Mouse (Mus musculus) adrenal gland, postnatal 36 days (tissue): ENCODE measurements around the gene Sh3pxd2b. TPM values are rescaled to one million over a fixed set of nuclear protein-coding genes. Genes with fewer than 3 reads are reported as not detected.
A peak's percentile ranks its signal among the peaks of the same experiment; 100 is the strongest.

Experiments
- DNase-seq, 2 experiments: peaks; one replicate each; pipeline ENCODE4 v3.0.0; 2021; ENCODE audit warnings: mixed read lengths in 1 of 2
- total RNA-seq, 2 experiments: library from RNA; stranded (reverse); gene quantifications; 2 replicates each; pipeline ENCODE4 v1.2.3; 2021

Sh3pxd2b gene
- total RNA-seq, 2 experiments from 2014 or later: 5.7 to 10.7 TPM

DNA sequence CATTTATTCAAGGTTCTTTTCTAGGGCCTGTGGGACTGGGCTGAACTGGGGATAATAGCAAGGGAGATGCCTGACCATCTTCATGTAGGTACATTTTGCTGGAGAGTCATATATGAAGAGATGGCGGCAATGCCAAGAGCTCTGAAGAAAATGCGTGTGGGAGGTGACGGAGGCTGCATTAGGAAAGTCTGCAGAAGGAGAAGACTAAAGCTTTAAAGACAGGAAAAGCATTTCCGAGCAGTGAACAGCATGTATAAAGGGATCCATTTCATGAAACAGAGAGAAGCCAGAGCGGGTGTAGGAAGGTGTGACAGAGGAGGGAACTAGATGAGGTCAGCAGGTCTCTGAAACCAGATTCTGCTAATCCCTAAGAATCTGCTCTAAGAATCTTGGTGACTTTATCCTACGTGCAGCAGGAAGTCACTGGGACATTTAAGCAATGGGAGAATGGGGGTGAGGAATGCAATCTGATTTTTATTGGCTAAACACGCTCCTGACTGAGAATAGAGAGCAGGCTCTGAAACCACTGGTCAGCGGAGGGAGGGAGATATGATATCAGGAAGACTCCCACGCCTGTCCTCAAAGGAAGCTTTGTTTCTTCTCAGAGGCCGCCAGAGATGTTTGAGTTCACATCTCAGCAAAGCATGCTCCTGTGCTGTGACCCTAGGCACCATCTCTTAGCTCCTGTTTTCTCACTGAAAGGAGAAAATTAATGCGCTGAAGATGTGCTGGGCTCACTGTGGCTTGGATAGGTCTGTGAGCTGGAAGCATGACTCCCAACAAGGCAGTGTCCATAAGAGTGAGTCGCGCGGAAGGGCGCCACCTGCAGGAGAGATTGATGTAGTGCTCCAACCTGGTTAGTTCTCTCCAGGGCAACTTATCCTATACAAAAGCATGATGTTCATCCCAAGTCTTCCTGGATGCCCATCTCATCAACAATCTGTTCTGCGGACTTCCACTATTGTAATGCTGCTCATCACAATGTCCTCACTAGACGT is 6.8 kb upstream of the Sh3pxd2b start:
- DNase-seq: peak; percentile 61 to 71

GRCm38 (mm10) chr11:32342770-32343191 is 4.8 kb upstream of the Sh3pxd2b start:
- peak; percentile 53 to 59 for DNase-seq

GRCm38 (mm10) chr11:32343350-32343749 is 4.3 kb upstream of the Sh3pxd2b start:
- DNase-seq: no peak

GRCm38 (mm10) chr11:32345504-32346297 is 1.9 kb upstream of the Sh3pxd2b start:
- no peak for DNase-seq

DNA sequence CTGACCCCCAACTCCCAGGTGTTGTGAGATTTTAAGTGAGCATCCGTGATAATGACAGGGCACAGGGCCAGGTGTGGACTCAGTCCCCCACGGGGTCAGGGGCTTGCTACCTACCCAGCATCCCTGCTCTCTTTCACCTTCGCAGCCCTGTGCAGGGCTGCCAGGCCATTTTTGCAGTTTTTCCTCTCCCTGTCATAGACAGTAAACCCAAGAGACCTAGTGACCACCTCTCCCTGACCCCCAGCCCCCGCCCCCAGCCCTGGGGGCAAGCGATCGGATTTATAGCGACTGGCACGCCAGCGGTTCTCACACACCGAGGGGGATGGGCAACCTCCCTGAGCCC is 385 bp upstream of the Sh3pxd2b start:
- DNase-seq: no peak

GRCm38 (mm10) chr11:32348433-32349283 is 1.0 kb downstream of the Sh3pxd2b start:
- no peak for DNase-seq

GRCm38 (mm10) chr11:32349284-32349953 is 1.8 kb downstream of the Sh3pxd2b start:
- no peak for DNase-seq

- DNase-seq: no peak
Measured at GRCm38 (mm10) chr11:32352946-32353345, 5.3 kb downstream of the Sh3pxd2b start.

DNA sequence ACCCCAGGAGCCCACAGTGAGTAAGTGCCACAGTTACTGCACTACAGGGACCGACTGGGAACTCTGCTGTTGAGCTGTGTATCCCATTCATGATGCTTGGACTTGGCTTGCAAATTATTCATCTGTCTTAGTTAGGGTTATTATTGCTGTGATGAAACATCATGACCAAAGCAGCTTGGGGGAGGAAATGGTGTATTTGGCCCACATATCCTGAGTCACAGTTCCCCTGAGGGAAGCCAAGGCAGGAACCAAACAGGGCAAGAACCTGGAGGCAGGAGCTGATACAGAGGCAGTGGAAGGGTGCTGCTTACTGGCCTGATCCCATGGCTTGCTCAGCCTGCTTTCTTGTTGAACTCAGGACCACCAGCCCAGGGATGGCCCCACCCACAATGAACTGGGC is 7.8 kb downstream of the Sh3pxd2b start:
- no peak for DNase-seq

- peak; percentile 39 to 58 for DNase-seq
Measured at GRCm38 (mm10) chr11:32357686-32358085, 10.1 kb downstream of the Sh3pxd2b start.

GRCm38 (mm10) chr11:32358399-32358798 is 10.8 kb downstream of the Sh3pxd2b start:
- DNase-seq: no peak

GRCm38 (mm10) chr11:32359566-32359965 is 11.9 kb downstream of the Sh3pxd2b start:
- DNase-seq: no peak

DNA sequence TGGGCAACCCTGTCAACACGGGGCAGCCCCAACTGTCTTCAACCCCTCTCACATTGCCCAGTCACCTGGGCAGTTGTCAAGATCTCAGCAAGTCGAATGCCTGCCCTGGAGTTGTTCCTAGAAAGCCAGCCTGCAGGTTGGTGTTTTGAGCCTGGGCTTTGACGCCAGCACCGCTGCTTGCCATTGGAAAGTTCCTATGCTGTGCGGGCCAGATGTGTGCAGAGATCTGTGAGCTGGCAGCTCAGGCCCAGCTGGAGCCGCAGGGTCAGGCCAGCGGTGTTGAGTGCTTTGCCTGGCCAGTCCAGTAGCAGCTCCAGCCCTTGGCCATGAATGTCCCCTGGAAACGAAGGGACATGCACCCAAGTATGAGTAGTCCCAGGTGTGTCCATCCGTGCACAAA is 14.2 kb downstream of the Sh3pxd2b start:
- no peak for DNase-seq

DNA sequence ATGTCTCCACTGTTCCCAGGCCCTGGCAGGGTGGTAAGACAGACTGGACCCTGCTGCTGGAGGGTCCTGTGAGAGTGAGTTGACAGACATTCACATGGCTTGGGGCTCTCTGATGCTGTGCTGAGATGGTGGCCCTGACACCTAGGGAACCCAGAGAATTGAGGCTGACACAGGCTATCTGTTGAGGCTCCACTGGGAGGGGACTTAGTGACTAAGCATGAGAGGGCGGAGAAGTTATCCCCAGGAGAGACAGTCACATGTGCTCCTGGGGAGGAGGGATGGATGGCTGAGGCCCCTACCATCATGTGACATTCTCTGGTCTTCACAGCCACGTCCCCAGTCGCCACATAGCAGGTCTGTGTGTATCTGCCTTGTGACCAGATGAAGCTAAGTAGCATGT is 15.6 kb downstream of the Sh3pxd2b start:
- no peak for DNase-seq

DNA sequence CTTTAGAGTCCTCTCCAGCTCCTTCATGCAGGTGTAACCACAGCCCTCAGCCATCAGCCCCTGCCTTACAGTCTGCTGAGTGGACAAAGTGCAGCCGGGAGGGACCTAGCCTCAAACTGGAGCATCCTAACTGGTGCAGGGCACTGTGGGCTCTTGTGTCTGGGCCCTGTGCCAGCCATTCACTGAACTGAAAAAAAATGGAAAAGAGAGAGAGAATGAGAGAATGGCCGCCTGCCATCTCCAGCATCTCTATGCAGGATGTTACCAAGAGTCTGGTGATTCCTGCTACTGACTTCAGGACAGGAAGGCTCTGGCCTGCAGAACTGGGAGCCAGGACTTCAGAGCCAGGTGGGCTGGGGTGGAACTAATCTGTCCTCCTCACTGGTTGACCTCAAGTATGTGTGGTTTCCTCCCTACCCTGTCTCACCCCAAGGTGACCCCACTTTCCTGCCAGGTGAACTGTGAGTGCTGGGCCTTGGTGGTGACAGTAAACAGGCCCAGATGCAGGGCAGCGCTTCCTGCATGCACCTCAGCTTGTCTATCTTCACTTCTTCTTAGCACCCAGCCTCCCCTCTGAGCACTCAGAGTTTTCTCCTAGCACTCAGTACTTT is 16.1 kb downstream of the Sh3pxd2b start:
- no peak for DNase-seq

DNA sequence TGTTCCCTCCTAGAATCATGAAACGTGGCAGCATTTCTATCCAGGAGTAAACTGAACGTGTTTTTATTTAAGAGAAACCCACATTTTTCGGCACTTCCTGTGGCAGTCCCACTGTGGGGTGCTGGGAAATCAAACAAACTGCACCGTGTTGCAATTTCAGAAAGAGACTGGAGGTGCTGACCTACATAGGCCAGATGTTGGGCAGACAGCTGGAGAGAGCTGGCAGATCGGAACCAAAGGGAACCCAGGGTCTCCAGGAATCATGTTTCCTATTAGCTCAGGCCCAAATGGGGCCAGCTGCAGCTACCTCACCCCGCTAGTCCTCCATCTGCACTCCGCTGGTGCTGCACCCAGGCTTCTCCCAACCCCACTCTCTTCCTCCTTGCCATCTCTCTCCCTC is 16.8 kb downstream of the Sh3pxd2b start:
- no peak for DNase-seq

- no peak for DNase-seq
Measured at GRCm38 (mm10) chr11:32365498-32365897, 17.9 kb downstream of the Sh3pxd2b start.

DNA sequence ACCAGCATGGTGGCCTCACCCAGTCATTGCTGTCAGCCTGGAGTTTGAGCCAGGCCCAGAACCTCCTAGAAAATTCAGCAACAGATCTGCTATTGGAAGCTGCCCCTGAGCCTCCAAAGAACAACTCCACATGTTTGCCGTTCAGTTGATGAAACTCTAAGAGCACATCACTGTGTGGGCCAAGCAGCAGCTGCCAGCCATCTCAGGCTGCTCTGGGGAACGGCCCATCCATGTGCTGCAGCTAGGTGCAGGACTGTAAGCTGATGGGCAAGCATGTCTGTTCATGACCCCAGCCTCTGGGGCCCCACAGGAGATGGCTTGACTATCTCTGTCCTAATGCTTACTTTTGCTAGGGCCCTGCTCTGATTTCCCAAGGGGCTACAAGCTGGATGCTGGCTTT is 19.4 kb downstream of the Sh3pxd2b start:
- no peak for DNase-seq

DNA sequence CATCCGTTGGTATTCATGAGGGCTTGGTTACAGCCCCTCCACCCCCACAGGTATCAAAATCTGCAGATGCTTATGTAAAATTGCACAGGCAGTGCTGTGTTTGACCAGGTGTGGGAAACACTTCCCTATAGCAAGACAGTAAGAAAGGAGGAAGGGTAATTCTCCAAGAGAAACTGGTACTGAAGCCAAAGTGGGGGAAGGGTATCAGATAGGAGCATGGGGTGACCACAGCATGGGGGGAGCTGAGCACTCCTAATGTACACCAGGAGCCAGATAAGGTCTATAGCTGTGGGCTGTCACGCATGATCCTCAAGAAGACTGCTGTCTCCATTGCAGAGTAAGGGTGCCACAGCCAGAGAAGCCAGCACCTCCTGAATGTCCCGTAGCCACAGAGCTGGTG is 21.4 kb downstream of the Sh3pxd2b start:
- no peak for DNase-seq

DNA sequence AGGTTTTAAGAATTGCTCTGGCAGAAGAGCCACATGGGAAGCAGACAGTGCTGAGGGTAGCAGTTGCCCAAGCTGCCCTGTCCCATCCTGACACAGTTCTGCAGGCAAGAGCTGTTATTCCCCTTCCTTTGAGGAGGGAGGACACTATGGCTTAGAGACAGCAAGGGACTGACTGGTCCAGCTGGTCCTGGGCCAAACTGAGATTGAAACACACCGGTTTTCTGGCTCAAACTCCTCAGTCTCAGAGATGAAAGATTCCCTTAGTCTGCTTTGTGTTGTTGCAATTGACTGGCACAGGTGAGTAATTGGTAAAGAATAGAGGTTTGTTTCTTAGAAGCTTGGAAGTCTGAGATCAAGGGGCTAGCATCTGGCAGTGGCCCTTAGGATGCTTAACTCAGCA is 23.3 kb downstream of the Sh3pxd2b start:
- no peak for DNase-seq
